Mouse (Mus musculus): Measurements from ENCODE around the gene Ccnk. TPM values are rescaled to one million over a fixed set of nuclear protein-coding genes. Genes with fewer than 3 reads are reported as not detected.

The Ccnk gene
- polyA plus RNA-seq, 1 experiment from 2014 or later = 10.6 TPM

GRCm38 (mm10) chr12:108204978-108205377, 25.6 kb downstream of the Ccnk start:
- Histone ChIP-seq H3K4me1 (replicated peaks; ENCODE audit: control insufficient read depth, insufficient read depth, low read length) (no peaks in the 10 kb centered on the region; the same call in 1 of the 2 replicates), H3K9ac (ENCODE audit: low read depth, low read length) (no peak overlapping the region), H3K27me3 (ENCODE audit: control insufficient read depth, insufficient read depth, low read length) (no peaks in the 10 kb centered on the region), H3K4me2 (replicated peaks; ENCODE audit: low read depth, low read length) (no peak overlapping the region), H3K4me3 (ENCODE audit: low read depth, low read length) (no peak overlapping the region), H3K9me3 (ENCODE audit: control insufficient read depth, low read length) (no peaks in the 10 kb centered on the region), H3K27ac (ENCODE audit: low read depth, low read length) (no peak overlapping the region), H3K36me3 (ENCODE audit: control insufficient read depth, insufficient read depth, low read length) (peaks cover 6% of the 10 kb centered on the region; the same call in 1 of the 2 replicates)
- 67% methylated on average over 12 of the region's 12 CpGs for WGBS
- DNase-seq (ENCODE audit: low spot score) = no peak
- no peak for ATAC-seq (ENCODE audit: low FRiP score)

GRCm38 (mm10) chr12:108206641-108207040, 27.3 kb downstream of the Ccnk start:
- DNase-seq (ENCODE audit: low spot score) (peak; percentile 94), ATAC-seq (ENCODE audit: low FRiP score) (peak; percentile 67)
- WGBS = 11% methylated on average over 5 of the region's 5 CpGs
- Histone ChIP-seq H3K9me3 (ENCODE audit: control insufficient read depth, low read length) (no peaks in the 10 kb centered on the region), H3K9ac (ENCODE audit: low read depth, low read length) (no peak overlapping the region), H3K4me1 (replicated peaks; ENCODE audit: control insufficient read depth, insufficient read depth, low read length) (no peaks in the 10 kb centered on the region; the same call in 1 of the 2 replicates), H3K4me3 (ENCODE audit: low read depth, low read length) (no peak overlapping the region), H3K27me3 (ENCODE audit: control insufficient read depth, insufficient read depth, low read length) (no peaks in the 10 kb centered on the region), H3K36me3 (ENCODE audit: control insufficient read depth, insufficient read depth, low read length) (peaks cover 2% of the 10 kb centered on the region; the same call in 1 of the 2 replicates), H3K4me2 (replicated peaks; ENCODE audit: low read depth, low read length) (no peak overlapping the region), H3K27ac (ENCODE audit: low read depth, low read length) (no peak overlapping the region)

- peaks cover 2% of the 10 kb centered on the region; the same call in 1 of the 2 replicates for H3K4me1 ChIP-seq (replicated peaks; ENCODE audit: control insufficient read depth, insufficient read depth, low read length)
- no peak for ATAC-seq (ENCODE audit: low FRiP score)
- H3K9ac ChIP-seq (ENCODE audit: low read depth, low read length) = no peak overlapping the region
- no peak overlapping the region for H3K4me2 ChIP-seq (replicated peaks; ENCODE audit: low read depth, low read length)
- DNase-seq (ENCODE audit: low spot score) = no peak
- 89% methylated on average over 9 of the region's 9 CpGs for WGBS
- no peak overlapping the region for H3K4me3 ChIP-seq (ENCODE audit: low read depth, low read length)
- no peaks in the 10 kb centered on the region for H3K9me3 ChIP-seq (ENCODE audit: control insufficient read depth, low read length)
- H3K36me3 ChIP-seq (ENCODE audit: control insufficient read depth, insufficient read depth, low read length) = no peaks in the 10 kb centered on the region; the same call in 1 of the 2 replicates
- H3K27ac ChIP-seq (ENCODE audit: low read depth, low read length) = no peak overlapping the region
- no peaks in the 10 kb centered on the region for H3K27me3 ChIP-seq (ENCODE audit: control insufficient read depth, insufficient read depth, low read length)
Measured at GRCm38 (mm10) chr12:108208216-108208615, 28.8 kb downstream of the Ccnk start.

GRCm38 (mm10) chr12:108208726-108209438, 29.5 kb downstream of the Ccnk start:
- Histone ChIP-seq H3K27me3 (ENCODE audit: control insufficient read depth, insufficient read depth, low read length) (no peaks in the 10 kb centered on the region), H3K4me2 (replicated peaks; ENCODE audit: low read depth, low read length) (no peak overlapping the region), H3K4me1 (replicated peaks; ENCODE audit: control insufficient read depth, insufficient read depth, low read length) (peaks cover 7% of the 10 kb centered on the region), H3K9ac (ENCODE audit: low read depth, low read length) (no peak overlapping the region), H3K9me3 (ENCODE audit: control insufficient read depth, low read length) (no peaks in the 10 kb centered on the region), H3K4me3 (ENCODE audit: low read depth, low read length) (no peak overlapping the region), H3K27ac (ENCODE audit: low read depth, low read length) (no peak overlapping the region), H3K36me3 (ENCODE audit: control insufficient read depth, insufficient read depth, low read length) (no peaks in the 10 kb centered on the region; the same call in 1 of the 2 replicates)
- DNase-seq (ENCODE audit: low spot score) (peak; percentile 86), ATAC-seq (ENCODE audit: low FRiP score) (peak; percentile 10; the same call in 1 of the 2 replicates)
- WGBS = 34% methylated on average over 13 of the region's 13 CpGs

- Histone ChIP-seq H3K27me3 (ENCODE audit: control insufficient read depth, insufficient read depth, low read length) (no peaks in the 10 kb centered on the region), H3K4me1 (replicated peaks; ENCODE audit: control insufficient read depth, insufficient read depth, low read length) (peaks cover 19% of the 10 kb centered on the region), H3K27ac (ENCODE audit: low read depth, low read length) (no peak overlapping the region), H3K36me3 (ENCODE audit: control insufficient read depth, insufficient read depth, low read length) (no peaks in the 10 kb centered on the region), H3K9ac (ENCODE audit: low read depth, low read length) (no peak overlapping the region), H3K9me3 (ENCODE audit: control insufficient read depth, low read length) (no peaks in the 10 kb centered on the region), H3K4me3 (ENCODE audit: low read depth, low read length) (no peak overlapping the region), H3K4me2 (replicated peaks; ENCODE audit: low read depth, low read length) (no peak overlapping the region)
- no peak for DNase-seq (ENCODE audit: low spot score)
- no peak for ATAC-seq (ENCODE audit: low FRiP score)
- WGBS = 93% methylated on average over 15 of the region's 15 CpGs
Measured at GRCm38 (mm10) chr12:108210623-108211022, 31.2 kb downstream of the Ccnk start.

- Histone ChIP-seq H3K4me2 (replicated peaks; ENCODE audit: low read depth, low read length) (no peak overlapping the region), H3K27me3 (ENCODE audit: control insufficient read depth, insufficient read depth, low read length) (no peaks in the 10 kb centered on the region), H3K27ac (ENCODE audit: low read depth, low read length) (no peak overlapping the region; the same call in 1 of the 2 replicates), H3K4me1 (replicated peaks; ENCODE audit: control insufficient read depth, insufficient read depth, low read length) (peaks cover 22% of the 10 kb centered on the region), H3K9ac (ENCODE audit: low read depth, low read length) (peak overlapping the region; percentile 19; the same call in 1 of the 2 replicates), H3K4me3 (ENCODE audit: low read depth, low read length) (no peak overlapping the region), H3K9me3 (ENCODE audit: control insufficient read depth, low read length) (no peaks in the 10 kb centered on the region), H3K36me3 (ENCODE audit: control insufficient read depth, insufficient read depth, low read length) (no peaks in the 10 kb centered on the region)
- ATAC-seq (ENCODE audit: low FRiP score) = no peak
- 60% methylated on average over 5 of the region's 5 CpGs for WGBS
- no peak for DNase-seq (ENCODE audit: low spot score)
Measured at GRCm38 (mm10) chr12:108212071-108212470, 32.7 kb downstream of the Ccnk start.

- peaks cover 22% of the 10 kb centered on the region for H3K4me1 ChIP-seq (replicated peaks; ENCODE audit: control insufficient read depth, insufficient read depth, low read length)
- H3K9me3 ChIP-seq (ENCODE audit: control insufficient read depth, low read length) = no peaks in the 10 kb centered on the region
- no peak overlapping the region for H3K4me3 ChIP-seq (ENCODE audit: low read depth, low read length)
- ATAC-seq (ENCODE audit: low FRiP score) (no peak), DNase-seq (ENCODE audit: low spot score) (no peak)
- H3K4me2 ChIP-seq (replicated peaks; ENCODE audit: low read depth, low read length) = no peak overlapping the region
- H3K36me3 ChIP-seq (ENCODE audit: control insufficient read depth, insufficient read depth, low read length) = no peaks in the 10 kb centered on the region
- no peak overlapping the region; the same call in 1 of the 2 replicates for H3K27ac ChIP-seq (ENCODE audit: low read depth, low read length)
- 90% methylated on average over 6 of the region's 6 CpGs for WGBS
- H3K27me3 ChIP-seq (ENCODE audit: control insufficient read depth, insufficient read depth, low read length) = no peaks in the 10 kb centered on the region
- peak overlapping the region; percentile 19; the same call in 1 of the 2 replicates for H3K9ac ChIP-seq (ENCODE audit: low read depth, low read length)
Measured at GRCm38 (mm10) chr12:108212476-108212875, 33.1 kb downstream of the Ccnk start.

- H3K4me2 ChIP-seq (replicated peaks; ENCODE audit: low read depth, low read length) = no peak overlapping the region
- H3K27me3 ChIP-seq (ENCODE audit: control insufficient read depth, insufficient read depth, low read length) = no peaks in the 10 kb centered on the region
- ATAC-seq (ENCODE audit: low FRiP score) = no peak
- H3K9me3 ChIP-seq (ENCODE audit: control insufficient read depth, low read length) = no peaks in the 10 kb centered on the region
- H3K27ac ChIP-seq (ENCODE audit: low read depth, low read length) = peak overlapping the region; percentile 44
- H3K9ac ChIP-seq (ENCODE audit: low read depth, low read length) = no peak overlapping the region
- WGBS = 44% methylated on average over 18 of the region's 18 CpGs
- DNase-seq (ENCODE audit: low spot score) = no peak
- no peaks in the 10 kb centered on the region for H3K36me3 ChIP-seq (ENCODE audit: control insufficient read depth, insufficient read depth, low read length)
- no peak overlapping the region for H3K4me3 ChIP-seq (ENCODE audit: low read depth, low read length)
- H3K4me1 ChIP-seq (replicated peaks; ENCODE audit: control insufficient read depth, insufficient read depth, low read length) = peaks cover 22% of the 10 kb centered on the region
Measured at GRCm38 (mm10) chr12:108213090-108214041, 34.0 kb downstream of the Ccnk start.
